18 mouse cellular contexts compared by ENCODE assay signal in the genomic region with DNA sequence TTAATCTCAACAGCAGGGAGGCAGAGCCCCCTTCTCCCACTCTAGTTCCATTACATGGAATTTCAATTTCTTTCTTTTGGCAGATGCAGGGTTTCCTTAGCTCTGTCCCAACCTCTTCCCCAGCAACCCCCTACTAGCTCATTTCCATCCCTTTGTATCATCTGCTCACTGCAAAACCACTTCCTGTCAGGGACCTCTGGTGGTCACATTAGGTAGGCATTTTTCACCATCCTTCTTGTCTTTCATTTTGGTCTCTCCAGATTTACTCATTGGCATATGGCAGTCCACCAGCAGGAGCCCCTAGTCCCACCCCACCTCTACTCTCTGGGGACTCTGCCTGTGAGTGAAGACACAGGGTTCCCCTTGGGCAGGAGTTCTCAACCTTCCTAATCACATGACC.
DNase-seq lines count a peak whose midpoint lies in the region; ATAC-seq and TF ChIP-seq lines count a peak whose summit lies in the region.
"Had no signal": no experiment of that assay in that cellular context is flagged by ENCODE, and none has a peak within 500 bp of the region (broad histone marks: within the 10 kb centered on the region; RNA-seq: fewer than 3 reads in every experiment).

No protein-coding gene starts in this region.

- H3K27me3 ChIP-seq in splenic B cell, adult 2 months (ENCODE audit: control insufficient read depth, insufficient read depth, low read length, poor library complexity, severe bottlenecking): no peaks in the 10 kb centered on the region
- H3K27me3 ChIP-seq: forebrain, embryonic 15.5 days; heart, embryonic 13.5 days; limb, embryonic 12.5 days; midbrain, embryonic 13.5 days had no signal

- peak; percentile 59 for TF ChIP-seq CTCF in layer of hippocampus, adult 2 months (conservative IDR thresholded peaks at IDR 0.05)

- no peak overlapping the region for H3K4me3 ChIP-seq in layer of hippocampus, adult 2 months
- H3K4me3 ChIP-seq: erythroblast, embryonic 14.5 days; forebrain, embryonic 15.5 days; heart, embryonic 13.5 days; limb, embryonic 12.5 days; midbrain, embryonic 13.5 days had no signal

- no peaks in the 10 kb centered on the region for H3K36me3 ChIP-seq in splenic B cell, adult 2 months (ENCODE audit: control insufficient read depth, insufficient read depth, low read length, poor library complexity, severe bottlenecking)
- H3K36me3 ChIP-seq: forebrain, embryonic 15.5 days; heart, embryonic 13.5 days; limb, embryonic 12.5 days; midbrain, embryonic 13.5 days had no signal

- DNase-seq in CD4-positive, CD25-positive, alpha-beta regulatory T cell, adult 2 months (ENCODE audit: low read depth, low spot score): peak; percentile 6
- DNase-seq in layer of hippocampus, adult 2 months (ENCODE audit: low spot score in 2 of 2): no peak
- DNase-seq in layer of hippocampus, postnatal 25 days (ENCODE audit: extremely low spot score in 1 of 2, low spot score in 1 of 2): no peak
- peak; percentile 20 for DNase-seq in thymus, postnatal 14 days
- DNase-seq in thymus, postnatal 36 days: no peak
- peak; percentile 1 for DNase-seq in splenic B cell, adult 2 months (ENCODE audit: low read depth, low spot score)
- DNase-seq in gastrocnemius, adult 18-20 months (ENCODE audit: low spot score): no peak
- DNase-seq: adrenal gland, postnatal 10 days; cerebellum, adult 18-20 months; heart, postnatal 4 days; kidney, adult 9 months; right cerebral cortex, adult 18-20 months had no signal

- no peak overlapping the region for H3K27ac ChIP-seq in layer of hippocampus, adult 2 months
- H3K27ac ChIP-seq: forebrain, embryonic 15.5 days; heart, embryonic 13.5 days; limb, embryonic 12.5 days; midbrain, embryonic 13.5 days had no signal

- no peak for ATAC-seq in CD4-positive, CD25-positive, alpha-beta regulatory T cell, adult 4 months
- ATAC-seq: forebrain, embryonic 15.5 days; midbrain, embryonic 13.5 days had no signal

Comparison
In these comparisons a context has a peak if more than half of its experiments do, and no peak if none do; other contexts are left out.
1. DNase-seq: peak in CD4-positive, CD25-positive, alpha-beta regulatory T cell, adult 2 months (single experiment), thymus, postnatal 14 days (single experiment) and splenic B cell, adult 2 months (single experiment); none in layer of hippocampus, adult 2 months (0 of 2), layer of hippocampus, postnatal 25 days (0 of 2), thymus, postnatal 36 days (0 of 2) and gastrocnemius, adult 18-20 months (single experiment).